Mouse (Mus musculus) stomach, postnatal 0 days (tissue): Measurements from ENCODE around the gene Hrk.

Experiments used
- CTCF ChIP-seq: IDR thresholded peaks from 2 replicates; pipeline ENCODE4 v1.5.1; 2016; ENCODE audit warnings: antibody characterized with exemption, low read depth, mild to moderate bottlenecking, moderate library complexity
- EP300 ChIP-seq: optimal IDR thresholded peaks from 2 replicates; pipeline ENCODE3; 2016; ENCODE audit warnings: antibody characterized with exemption

DNA sequence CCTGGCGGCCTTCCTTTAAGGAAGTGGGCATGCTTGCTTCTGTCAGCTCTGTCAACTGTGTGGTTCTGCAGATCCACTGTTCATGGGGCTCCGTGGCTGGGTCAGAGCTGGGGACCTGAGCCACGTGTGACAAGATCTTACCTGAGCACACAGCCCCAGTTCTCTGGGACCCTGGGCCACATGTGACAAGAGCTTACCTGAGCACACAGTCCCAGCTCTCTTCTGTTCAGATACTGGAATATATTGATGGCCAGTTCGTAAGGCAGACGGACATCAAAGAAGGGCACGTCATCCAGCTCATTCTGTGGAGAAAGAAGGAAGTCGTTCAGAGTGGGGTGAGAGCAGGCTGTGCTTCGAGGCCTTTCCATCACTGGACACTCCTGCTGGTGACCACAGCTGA, 22.0 kb upstream of the Hrk start:
- TF ChIP-seq CTCF: no peak
- no peak for TF ChIP-seq EP300
